Mouse (Mus musculus) liver, postnatal 0 days (tissue): ENCODE results near the gene Atp7b.

Source experiments
- CTCF ChIP-seq: sonication (generic); IDR thresholded peaks from 2 replicates; pipeline ENCODE4 v1.5.1; 2016; ENCODE audit warnings: antibody characterized with exemption, low read depth
- EP300 ChIP-seq: IDR thresholded peaks from 2 replicates; pipeline ENCODE4 v1.6.1; 2016; ENCODE audit warnings: antibody characterized with exemption, low read depth, mild to moderate bottlenecking

DNA sequence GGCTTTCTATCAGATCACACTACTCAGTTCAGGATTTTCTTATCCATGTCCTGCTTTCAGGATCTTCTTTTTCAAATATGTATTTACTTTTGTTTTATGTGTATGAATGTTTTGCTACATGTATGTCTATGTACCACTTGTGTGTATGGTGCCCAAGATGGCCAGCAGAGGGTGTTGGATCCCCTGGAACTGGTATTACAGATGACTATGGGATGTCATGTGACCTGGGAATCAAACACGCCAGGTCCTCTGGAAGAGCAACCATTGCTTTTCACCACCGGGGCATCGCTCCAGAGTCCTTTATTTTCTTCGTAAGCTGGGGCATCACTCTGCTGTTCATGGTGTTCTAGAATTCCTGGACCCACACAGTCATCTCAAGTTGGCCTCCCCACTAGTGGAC lies 29.1 kb upstream of the Atp7b start:
- TF ChIP-seq CTCF: 0 out of 2 replicates have a peak, but pooled peaks have one; percentile 9
- TF ChIP-seq EP300: no peak
